Mouse (Mus musculus) heart, adult 9 months (tissue): Measurements from ENCODE around the gene Ung.
A peak's percentile ranks its signal among the peaks of the same experiment; 100 is the strongest.

Source experiments
- DNase-seq, 2 experiments: peaks; one replicate each; pipeline ENCODE4 v3.0.0; 2022; ENCODE audit warnings: low spot score in 2 of 2

The Ung gene

GRCm38 (mm10) chr5:114130698-114131520, 723 bp downstream of the Ung start:
- peak; percentile 94 to 96 for DNase-seq

- peak; percentile 67 to 80 for DNase-seq
Measured at GRCm38 (mm10) chr5:114131521-114131840, 1.3 kb downstream of the Ung start.

GRCm38 (mm10) chr5:114132841-114133240, 2.7 kb downstream of the Ung start:
- DNase-seq = no peak

- DNase-seq = peak; percentile 58 to 67
Measured at GRCm38 (mm10) chr5:114134091-114134534, 3.9 kb downstream of the Ung start.

- DNase-seq = no peak
Measured at GRCm38 (mm10) chr5:114135516-114135915, 5.3 kb downstream of the Ung start.

- no peak for DNase-seq
Measured at GRCm38 (mm10) chr5:114137481-114138276, 7.5 kb downstream of the Ung start.

- DNase-seq = peak in 1 of 2 experiments; percentile 49
Measured at GRCm38 (mm10) chr5:114138277-114139164, 8.3 kb downstream of the Ung start.

- DNase-seq = peak; percentile 93 to 94
Measured at GRCm38 (mm10) chr5:114139175-114139574, 9.0 kb downstream of the Ung start.

GRCm38 (mm10) chr5:114146028-114146888, 16.1 kb downstream of the Ung start, which contains the start of gene Acacb:
Gene Acacb, plus strand, starts transcription at chr5:114146535.
- peak; percentile 73 to 78 for DNase-seq

GRCm38 (mm10) chr5:114147043-114147972, 17.1 kb downstream of the Ung start:
- no peak for DNase-seq

GRCm38 (mm10) chr5:114152359-114153092, 22.3 kb downstream of the Ung start:
- no peak for DNase-seq

- no peak for DNase-seq
Measured at GRCm38 (mm10) chr5:114153490-114153889, 23.3 kb downstream of the Ung start.

- no peak for DNase-seq
Measured at GRCm38 (mm10) chr5:114154765-114155164, 24.6 kb downstream of the Ung start.

- DNase-seq = peak in 1 of 2 experiments; percentile 56
Measured at GRCm38 (mm10) chr5:114155168-114155933, 25.2 kb downstream of the Ung start.

GRCm38 (mm10) chr5:114157236-114157635, 27.1 kb downstream of the Ung start:
- no peak for DNase-seq

GRCm38 (mm10) chr5:114161424-114161823, 31.2 kb downstream of the Ung start:
- no peak for DNase-seq

- DNase-seq = no peak
Measured at GRCm38 (mm10) chr5:114162106-114162815, 32.1 kb downstream of the Ung start.
